Mouse (Mus musculus) frontal cortex, postnatal 25 days (tissue): ENCODE measurements around the gene Tor4a.

Experiments used
- DNase-seq, 2 experiments: peaks; one replicate each; pipeline ENCODE4 v3.0.0; 2022; ENCODE audit warnings: low spot score in 2 of 2

Tor4a gene

DNA sequence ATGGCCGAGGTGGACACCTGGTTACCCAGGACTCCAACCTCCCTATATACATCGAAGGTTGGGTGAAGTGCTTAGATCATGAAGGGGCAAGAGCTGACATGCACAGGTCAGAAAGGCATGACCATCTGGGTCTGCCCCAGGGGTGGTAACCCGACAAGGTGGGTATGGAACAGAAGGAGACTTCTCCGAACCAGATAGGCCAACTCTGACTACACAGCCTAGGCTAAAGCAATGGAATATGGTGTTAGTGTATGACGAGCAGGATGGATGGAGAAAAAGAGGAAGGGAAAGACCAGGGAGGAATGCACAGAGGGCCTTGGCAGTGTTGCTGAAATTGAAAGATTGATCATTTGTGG, 10.1 kb downstream of the Tor4a start:
- DNase-seq: no peak

DNA sequence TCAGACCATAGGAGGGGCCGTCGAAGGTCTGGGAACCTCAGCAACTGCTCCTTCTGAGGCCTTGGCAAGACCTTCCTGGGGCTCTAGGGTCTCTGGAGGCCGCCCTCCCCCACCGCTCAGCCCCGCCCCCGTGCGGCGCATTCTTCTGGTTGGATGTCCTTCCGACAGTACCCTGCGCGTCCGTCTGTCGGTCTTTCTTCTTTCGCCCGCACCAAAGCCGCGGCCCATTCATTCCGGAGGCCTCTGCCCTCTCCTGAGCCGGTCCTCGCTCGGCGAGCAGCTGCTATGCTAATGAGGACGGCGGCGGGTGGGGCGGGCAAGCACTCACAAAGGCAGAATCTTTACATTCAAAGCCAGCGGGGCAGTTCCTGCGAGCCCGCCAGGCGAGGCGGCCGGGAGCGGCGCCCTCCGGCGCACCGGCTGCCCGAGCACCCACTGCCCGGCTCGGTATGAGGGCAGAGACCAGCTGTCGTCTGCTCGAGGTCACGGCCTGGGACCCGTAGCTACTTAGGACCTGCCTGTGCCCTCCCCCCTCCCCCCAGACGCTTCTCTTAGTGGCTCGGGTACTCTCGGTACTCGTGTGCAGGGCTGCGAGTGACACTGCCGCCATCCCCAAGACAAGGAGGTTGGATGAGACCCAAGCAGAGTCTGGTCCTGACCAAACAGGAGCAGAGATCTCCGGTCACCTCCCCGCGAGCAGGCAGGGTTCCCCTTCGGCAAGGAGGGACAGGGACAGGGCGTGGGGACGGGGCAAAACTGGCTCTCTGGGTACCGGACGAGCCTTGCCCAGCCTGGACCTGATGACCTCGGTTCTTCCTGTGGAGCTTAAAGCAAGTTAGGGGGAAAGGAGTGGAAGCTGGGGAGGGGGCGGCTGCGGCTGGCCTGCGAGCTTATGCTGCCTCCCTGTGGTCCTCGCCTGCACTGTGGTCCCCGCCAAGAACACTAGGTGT, 10.8 kb downstream of the Tor4a start:
- no peak for DNase-seq

DNA sequence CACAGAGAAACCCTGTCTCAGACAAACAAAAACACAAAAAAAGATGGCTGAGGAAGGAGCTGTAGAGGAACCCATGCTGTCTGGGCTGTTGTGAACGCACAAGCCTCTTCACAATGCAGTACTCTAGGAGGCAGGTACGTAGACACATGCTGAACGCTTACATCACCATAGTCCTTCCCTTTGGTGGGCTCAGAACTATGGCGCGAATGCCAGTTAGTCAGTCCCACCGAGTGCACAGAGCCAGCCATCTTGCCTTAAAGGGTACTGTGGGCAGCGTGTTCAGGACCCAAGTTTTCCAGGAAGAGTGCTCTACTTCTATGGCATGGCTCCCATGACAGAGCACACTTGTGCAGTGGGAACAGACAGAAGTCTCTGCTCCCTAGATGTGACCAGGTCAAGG, 12.2 kb downstream of the Tor4a start:
- no peak for DNase-seq

DNA sequence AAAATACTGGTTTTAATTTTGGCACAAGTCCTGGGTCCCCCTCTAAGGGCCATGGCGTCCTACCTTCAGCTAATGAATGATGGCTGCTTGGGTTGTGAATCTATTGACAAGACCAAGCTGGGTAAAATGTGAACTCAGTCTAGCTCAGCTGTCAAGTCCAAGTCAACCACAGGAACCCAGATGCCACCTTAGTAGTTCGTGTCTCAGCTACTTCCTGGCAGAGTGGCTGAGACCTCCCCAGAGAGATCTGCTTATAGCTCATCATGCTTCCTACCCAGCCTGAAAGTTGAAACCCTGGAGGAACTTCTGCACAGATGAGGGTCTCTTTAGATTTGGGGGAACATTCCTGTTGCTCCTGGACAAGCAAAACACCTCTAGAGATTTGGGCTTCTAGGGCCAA, 13.3 kb downstream of the Tor4a start:
- DNase-seq: no peak

GRCm38 (mm10) chr2:25182664-25183063, 14.0 kb downstream of the Tor4a start:
- DNase-seq: no peak

DNA sequence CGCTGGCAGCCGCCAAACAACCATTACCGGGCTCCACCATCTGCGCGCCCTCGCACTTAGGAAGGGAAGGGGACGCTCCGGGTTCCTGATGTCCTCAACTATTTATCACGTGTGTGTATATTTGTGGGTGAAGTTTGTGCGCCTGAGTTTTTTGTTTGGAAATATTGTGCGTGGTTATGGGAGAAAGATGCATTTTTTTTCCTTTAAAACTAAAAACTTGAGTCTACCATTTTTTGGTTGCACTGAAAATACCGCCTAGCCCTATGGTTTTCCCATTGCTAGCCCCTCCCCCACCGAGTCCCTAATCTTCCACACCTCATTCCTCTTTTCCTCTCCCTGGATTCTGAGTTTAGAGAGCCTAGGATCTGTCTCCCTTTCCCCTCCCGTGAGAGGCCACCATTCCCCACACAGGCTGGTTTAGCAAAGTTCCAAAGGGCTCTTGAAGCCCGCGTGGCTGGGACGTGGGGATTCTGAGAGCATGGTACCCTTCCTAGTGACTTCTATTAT, 14.7 kb downstream of the Tor4a start:
- no peak for DNase-seq

DNA sequence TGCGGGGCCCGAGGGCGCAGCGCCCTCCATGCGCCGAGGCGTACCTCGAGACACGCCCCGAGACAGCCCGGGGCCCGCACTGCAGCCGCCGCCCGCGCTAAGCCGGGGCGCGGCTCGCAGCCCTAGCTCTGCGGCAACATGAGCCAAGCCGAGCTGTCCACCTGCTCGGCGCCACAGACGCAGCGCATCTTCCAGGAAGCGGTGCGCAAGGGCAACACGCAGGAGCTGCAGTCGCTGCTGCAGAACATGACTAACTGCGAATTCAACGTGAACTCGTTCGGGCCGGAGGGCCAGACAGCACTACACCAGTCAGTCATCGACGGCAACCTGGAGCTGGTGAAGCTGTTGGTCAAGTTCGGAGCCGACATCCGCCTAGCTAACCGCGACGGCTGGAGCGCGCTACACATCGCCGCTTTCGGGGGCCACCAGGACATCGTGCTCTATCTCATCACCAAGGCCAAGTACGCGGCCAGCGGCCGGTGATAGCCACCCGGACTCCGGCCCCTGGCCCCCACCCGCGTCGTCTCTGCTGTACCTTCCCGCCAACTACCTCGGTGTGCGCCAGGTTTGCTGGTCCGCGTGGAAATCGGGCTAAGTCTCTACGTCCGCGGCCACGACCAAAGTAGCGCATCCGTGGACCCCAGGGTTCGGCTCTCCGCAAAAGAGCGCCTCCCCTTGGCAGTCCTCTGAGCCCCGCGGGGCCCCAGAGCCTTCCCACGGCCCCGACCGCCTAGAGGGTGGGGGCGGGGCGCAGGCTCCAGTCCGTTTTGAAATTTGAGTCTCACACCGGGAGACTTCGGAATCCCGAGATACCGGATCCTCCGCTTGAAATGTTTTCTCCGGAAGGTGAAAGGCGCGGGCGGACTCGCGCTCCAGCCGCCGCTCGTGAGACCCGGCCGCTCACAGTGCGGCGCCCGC, 15.5 kb downstream of the Tor4a start:
- DNase-seq: no peak

DNA sequence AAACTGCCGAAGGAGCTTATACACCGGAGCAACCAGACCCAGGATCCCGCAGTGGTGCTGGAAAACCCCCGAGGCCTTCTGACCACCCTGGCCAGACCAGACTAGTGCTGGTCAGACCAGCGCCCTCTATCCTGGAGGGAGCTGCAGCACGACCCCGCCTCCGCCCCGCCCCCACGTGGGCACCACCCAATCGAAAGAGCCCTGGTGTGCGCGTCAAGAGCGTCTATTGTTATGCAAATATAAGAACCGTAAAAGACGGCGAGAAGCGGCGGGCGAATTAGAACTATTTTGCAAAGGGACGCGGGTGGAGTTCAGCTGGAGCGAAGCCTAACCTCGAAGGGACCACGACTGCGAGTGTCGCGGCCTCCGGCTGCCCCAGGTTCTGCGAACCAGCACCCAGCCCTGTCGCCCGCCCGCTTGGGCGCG, 16.2 kb downstream of the Tor4a start, which contains the start of gene Nrarp:
Gene Nrarp (plus strand): TSS at position 281 of the 426 bp plus-strand sequence.
- DNase-seq: peak; percentile 87

DNA sequence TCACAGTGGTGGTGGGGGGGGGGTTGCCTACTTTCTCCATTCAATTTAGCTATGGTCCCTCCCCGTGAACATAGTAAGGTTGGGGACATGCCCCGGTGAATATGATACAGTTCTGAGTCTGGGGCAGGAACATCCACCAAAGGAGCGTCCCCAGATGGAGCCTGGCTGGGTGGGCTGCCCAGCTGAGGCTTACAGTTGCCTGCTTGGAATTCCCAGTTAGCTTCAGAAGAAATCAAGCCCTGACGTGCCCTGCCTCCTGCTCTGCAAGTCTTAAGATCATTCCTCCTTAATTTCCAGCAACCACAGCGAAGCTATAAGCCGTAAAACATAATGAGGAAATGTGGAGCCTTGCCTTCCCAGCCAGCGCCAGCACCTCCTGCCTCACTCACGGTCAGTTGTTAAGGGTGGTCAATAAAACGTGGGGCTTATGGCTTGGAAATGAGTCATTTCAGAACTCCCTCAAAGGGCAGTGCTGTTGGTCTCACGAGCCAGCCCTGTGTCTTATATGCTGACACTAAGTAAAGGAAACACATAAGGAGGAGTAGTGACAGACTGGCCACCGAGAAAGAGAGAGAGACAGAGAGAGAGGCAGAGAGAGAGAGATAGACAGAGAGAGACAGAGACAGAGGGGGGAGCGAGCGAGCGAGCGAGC, 17.0 kb downstream of the Tor4a start:
- no peak for DNase-seq

DNA sequence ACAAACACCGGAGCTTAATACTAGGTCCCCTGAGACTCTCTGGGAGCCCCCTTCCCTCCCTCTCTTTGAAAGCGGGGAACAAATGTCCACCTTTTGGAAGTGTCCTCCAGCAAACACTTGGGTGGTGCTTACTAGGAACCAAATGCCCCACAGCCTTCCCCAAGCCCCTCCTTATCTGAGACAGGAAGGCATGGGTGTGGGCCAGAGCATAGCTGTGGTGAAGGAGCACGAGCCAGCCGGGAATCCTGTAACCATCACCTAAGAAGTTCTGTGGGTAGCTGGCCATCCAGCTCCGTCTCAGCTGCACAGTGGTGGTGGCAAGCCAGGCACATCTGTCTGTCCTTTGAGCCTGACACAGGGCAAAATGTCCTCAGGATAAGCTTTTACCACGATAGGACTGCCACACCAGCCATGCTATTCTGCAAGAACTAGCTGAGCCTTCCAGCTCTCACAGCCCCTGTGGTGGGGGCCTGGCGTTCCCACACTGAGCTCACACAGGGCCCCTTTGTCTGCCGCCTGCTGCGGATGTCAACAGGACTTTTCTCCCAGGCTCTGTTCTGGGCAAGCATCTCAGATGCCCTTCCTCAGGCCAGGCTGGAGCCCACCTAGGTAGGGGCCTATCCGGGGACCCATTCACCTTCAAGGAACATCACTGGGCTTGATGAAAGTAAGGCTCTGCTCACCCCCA, 18.3 kb downstream of the Tor4a start:
- no peak for DNase-seq

DNA sequence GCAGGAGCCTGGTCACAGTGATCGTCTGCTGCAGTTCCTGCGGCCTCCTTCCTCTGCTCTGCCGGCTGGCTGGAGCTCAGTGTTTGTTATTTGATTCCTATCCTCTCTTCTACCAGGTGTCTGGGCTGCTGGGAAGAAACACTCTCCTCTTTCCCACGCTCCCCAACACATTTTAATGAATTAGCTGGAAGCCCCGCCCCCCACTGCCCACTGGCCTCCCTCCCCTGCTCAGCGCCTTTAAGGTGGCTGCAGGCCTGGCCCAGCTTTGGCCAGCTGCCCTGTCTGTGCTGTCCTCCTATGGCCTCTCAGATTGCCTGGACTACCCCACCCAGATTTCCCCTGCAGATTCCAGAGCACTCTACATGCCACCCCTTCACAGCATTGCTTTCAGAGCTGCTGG, 19.0 kb downstream of the Tor4a start:
- DNase-seq: no peak

- DNase-seq: no peak
Measured at GRCm38 (mm10) chr2:25177076-25177475, 19.6 kb downstream of the Tor4a start.

DNA sequence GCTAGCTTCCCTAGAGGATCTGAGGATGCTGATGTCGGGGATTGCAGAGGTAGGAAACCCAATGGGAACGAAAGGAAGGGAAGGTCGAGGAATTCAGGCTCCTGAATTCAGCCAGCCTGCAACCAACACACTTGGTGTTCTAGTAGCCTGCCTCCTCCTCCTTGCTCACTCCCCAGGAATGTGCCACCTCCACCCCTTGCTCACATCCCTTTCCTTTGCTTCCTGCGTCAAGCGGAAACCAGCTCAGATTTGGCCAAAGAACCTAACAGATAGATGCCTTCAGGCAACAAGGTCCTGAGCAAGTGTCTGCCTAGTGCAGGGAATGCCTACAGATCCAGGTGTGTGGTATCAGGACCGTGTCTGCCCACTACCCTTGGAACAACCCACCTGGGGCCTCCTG, 20.1 kb downstream of the Tor4a start:
- no peak for DNase-seq

DNA sequence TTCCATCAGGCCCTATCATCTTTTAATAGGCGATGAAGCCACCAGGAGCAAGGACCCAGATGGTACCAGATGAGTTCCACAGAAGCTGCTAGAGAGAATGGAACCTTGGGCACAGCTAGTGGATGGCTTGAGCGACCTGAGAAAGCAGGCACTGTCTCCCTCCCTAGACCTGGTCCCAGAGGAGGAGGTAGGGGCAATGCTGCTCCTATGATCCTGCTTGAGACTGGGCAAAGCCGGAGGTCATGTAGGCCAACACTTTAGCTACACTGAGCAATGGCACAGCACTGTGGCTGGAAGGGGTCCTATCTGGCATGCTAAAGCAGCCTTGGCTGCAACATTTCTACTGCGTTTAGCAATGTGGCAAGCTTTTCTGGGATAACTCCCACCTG, 21.0 kb downstream of the Tor4a start:
- no peak for DNase-seq

DNA sequence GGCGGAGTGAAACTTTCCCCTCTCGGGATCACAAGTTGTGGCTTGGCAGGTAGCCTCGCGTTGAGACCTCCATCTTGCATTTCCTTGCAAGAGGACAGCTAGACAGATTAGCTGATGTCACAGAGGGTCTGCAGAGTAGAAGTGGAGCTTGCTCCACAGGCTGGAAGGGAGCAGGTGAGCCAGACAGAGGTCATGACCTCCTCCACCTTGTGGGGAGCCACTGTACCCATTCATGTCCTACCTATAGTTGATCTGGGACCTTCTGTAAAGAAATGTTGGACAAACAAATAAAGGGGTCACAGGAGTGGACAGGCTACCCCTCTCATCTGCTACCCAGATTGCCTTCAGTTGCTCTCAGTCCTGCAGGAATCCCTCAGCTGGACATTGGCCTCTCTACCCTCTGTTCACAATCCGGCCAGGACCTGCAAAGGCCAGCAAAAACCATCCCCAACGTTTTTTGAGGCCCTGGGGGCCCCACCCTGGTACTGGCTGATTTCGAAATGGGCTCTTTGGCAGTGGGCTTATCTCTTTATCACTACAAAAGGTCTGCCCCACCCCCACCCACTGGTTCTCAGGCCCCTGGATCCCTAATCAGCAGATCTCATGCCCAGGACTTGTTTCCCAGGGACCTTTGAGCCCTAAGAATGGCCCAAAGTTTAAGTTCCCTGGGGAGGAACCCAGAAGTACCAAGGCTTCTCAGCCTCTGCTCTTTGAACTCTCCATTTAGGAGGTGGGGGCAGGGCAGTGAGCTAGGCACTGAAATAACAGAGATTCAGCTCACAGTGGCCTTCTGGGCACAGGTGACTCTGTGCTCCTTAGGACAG, 21.6 kb downstream of the Tor4a start:
- DNase-seq: no peak

DNA sequence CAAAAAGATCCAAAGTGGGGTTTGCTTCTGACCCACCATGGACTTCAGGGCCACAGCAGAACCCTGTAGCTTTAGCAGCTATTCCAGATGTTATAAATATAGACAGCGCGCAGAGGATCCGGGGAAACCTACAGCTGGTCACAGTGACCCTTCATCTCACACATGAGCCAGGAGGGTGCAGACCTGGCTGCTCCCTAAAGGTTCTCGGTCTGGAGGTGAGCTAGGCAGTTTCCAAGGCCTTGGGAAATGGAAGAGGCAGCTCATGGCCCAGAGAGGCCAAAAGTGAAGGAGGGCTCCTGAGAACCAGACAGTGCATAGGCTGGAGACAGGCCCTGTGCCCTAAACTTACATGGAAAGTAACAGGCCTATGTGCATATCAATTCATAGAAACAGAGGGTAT, 22.9 kb downstream of the Tor4a start:
- no peak for DNase-seq

GRCm38 (mm10) chr2:25172629-25173028, 24.1 kb downstream of the Tor4a start:
- DNase-seq: no peak

DNA sequence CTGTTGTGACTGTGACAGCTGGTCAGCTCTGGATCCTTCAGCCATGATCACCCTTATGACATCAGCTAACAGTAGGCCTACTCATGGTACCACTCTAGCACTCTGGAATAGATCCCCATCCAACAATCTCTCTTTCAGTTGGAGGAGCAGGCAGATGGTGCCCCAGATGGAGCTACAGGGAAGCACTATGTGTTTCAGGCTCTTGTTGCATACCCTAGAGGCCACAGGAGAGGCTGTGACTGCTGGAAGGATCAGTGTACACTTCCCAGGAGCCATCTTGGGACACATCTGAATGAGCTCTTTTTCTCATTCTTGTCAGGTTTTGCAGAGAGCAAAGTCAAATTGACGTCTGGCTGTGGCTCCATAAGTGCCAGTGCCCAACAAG, 24.9 kb downstream of the Tor4a start:
- DNase-seq: no peak

GRCm38 (mm10) chr2:25171101-25171768, 25.5 kb downstream of the Tor4a start:
- no peak for DNase-seq
